Mouse (Mus musculus) erythroid progenitor cell, adult 5-6 weeks (primary cell): ENCODE data around the gene Slc8a3. TPM values are rescaled to one million over a fixed set of nuclear protein-coding genes. Genes with fewer than 3 reads are reported as not detected.

Experiments used
- ATAC-seq: replicated peaks from 2 replicates; pipeline ENCODE4 v1.8.0; 2016; ENCODE audit warnings: moderate number of reproducible peaks, mild to moderate bottlenecking, moderate TSS enrichment, inconsistent platforms; ENCODE audit not compliant: poor library complexity, low FRiP score, severe bottlenecking
- total RNA-seq, 2 experiments: library from RNA; stranded (forward) in 1 of 2; stranded (reverse) in 1 of 2; fragments of 150-400 nt in 1 of 2; fragments of 186-747, 209-891 nt in 1 of 2; gene quantifications; 2 replicates each; pipeline versions ENCODE4 v1.2.3 to v1.2.4; 2015 to 2017; ENCODE audit warnings: low replicate concordance in 2 of 2

Gene Slc8a3
- total RNA-seq, 2 experiments from 2014 or later: not detected

DNA sequence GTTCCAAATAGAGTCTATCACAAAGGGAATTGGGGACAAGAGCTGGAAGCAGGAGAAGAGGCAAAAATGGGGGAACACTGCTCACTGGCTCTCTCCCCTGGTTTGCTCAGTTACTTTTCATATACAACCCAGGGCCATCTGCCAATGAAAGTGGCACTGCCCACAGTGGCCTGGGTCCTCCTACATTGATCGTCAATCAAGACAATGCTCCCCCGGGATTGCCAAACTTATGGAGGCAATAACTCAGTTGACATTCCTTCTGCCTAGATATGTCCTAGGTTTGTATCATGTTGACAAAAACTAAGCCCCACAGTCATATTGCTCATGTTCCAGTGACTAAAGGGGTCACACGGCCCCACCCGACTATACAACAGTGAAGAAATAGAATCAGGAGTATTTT is 144.0 kb downstream of the Slc8a3 start:
- ATAC-seq: no peak

DNA sequence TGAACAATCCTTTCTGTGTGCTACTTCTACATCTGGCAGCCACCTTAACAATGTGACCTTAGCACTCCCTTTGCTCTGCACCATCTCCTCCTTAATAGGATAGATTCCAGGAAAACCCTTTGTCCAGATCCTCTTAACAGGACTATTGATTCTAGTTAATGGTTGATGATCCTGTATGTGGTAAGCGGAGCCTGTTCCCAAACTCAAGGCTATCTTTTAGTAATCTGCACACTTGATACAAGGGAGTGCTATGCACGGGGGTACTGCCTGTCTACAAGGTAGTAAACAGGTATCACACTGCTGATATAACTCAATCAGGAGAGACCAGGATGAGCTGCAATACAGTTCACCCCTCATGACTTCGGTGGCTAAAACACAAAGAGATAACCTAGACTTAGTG is 144.6 kb downstream of the Slc8a3 start:
- no peak for ATAC-seq

GRCm38 (mm10) chr12:81186668-81187067 is 146.3 kb downstream of the Slc8a3 start:
- no peak for ATAC-seq

DNA sequence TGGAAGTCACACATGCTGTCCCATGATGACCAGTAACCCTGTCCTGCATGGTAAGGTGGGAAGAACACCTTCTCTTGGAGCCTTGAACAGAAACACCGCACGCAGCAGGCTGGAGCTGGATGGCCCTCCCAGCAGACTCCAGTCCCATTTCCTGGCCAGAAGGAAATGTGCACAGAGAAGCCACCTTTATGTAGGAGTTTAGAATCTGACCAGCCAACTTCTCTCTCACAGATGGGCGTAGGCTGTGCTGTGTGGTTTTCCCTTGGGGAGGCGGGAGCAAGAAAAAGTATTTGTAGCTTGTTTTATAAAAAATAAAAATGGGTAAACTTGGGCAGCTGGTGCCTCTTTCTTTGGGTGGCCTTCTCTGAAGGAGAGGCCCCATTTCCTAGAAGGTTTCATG is 146.9 kb downstream of the Slc8a3 start:
- no peak for ATAC-seq

DNA sequence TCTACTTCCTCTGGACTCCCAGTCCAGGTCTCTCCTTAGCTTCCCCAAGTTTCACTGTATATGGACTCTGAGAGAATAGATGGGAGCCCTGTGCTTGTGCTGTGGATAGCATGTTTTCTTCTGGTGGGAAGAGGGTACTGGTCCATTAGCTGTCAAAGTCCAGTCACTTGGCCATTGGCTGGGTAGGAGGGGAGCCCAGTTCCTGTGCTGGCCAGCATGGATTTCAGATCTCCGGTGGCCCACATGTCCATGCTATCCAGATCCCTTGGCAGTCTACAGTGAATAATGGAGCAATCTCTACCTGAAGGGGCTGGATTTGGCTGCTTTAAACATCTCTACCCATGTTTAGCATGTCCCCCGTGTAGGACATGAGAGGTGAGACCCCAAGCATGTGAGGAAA is 148.0 kb downstream of the Slc8a3 start:
- ATAC-seq: no peak

- ATAC-seq: no peak
Measured at GRCm38 (mm10) chr12:81182073-81182472, 150.9 kb downstream of the Slc8a3 start.

GRCm38 (mm10) chr12:81175252-81175651 is 157.7 kb downstream of the Slc8a3 start:
- ATAC-seq: no peak

- no peak for ATAC-seq
Measured at GRCm38 (mm10) chr12:81173893-81174292, 159.1 kb downstream of the Slc8a3 start.

- ATAC-seq: no peak
Measured at GRCm38 (mm10) chr12:81173011-81173410, 160.0 kb downstream of the Slc8a3 start.

- ATAC-seq: no peak
Measured at GRCm38 (mm10) chr12:81170076-81170475, 162.9 kb downstream of the Slc8a3 start.

DNA sequence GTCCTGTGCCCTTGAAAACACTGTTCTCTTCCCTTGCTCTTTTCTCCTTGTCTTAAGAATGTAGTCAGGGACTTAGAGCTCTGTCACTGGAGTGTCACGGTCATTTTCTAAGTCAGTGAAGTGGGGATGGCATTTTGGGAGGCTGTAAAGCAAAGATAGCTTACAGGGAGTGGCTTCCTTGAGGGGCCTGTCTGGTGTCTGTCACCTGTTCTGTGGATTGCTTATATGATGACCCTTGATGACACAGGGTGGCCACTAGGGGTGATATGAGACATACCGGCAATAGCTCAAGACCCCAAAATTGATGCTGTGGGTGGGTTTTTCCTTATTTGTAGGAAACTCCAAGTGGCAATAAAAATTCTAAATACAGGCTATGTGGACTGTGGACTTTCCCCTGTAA is 164.5 kb downstream of the Slc8a3 start:
- no peak for ATAC-seq

GRCm38 (mm10) chr12:81168031-81168430 is 164.9 kb downstream of the Slc8a3 start:
- ATAC-seq: no peak

- no peak for ATAC-seq
Measured at GRCm38 (mm10) chr12:81167142-81167541, 165.8 kb downstream of the Slc8a3 start.

- no peak for ATAC-seq
Measured at GRCm38 (mm10) chr12:81166615-81167014, 166.4 kb downstream of the Slc8a3 start.

DNA sequence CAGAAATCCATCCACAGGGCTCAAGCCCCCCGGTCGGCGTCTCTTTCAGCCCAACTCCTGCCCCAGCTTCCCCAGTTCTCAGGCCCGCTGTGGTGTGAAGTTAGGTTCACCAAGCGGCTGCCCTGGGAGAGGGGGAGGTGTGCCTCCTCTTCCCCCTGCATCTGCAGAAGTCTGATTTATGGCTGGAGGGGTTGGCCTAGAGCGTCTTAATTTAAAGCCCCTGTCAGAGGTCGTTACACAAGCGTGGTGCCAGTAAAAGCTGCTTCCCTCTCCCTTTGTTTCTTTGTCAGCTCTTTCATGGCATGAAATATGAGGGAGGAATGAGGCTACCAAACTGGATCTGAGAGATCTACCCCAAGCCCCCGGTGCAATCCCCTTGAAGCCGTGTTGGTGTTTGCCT is 166.9 kb downstream of the Slc8a3 start:
- no peak for ATAC-seq

- ATAC-seq: no peak
Measured at GRCm38 (mm10) chr12:81163566-81163965, 169.4 kb downstream of the Slc8a3 start.

- no peak for ATAC-seq
Measured at GRCm38 (mm10) chr12:81163131-81163530, 169.8 kb downstream of the Slc8a3 start.

DNA sequence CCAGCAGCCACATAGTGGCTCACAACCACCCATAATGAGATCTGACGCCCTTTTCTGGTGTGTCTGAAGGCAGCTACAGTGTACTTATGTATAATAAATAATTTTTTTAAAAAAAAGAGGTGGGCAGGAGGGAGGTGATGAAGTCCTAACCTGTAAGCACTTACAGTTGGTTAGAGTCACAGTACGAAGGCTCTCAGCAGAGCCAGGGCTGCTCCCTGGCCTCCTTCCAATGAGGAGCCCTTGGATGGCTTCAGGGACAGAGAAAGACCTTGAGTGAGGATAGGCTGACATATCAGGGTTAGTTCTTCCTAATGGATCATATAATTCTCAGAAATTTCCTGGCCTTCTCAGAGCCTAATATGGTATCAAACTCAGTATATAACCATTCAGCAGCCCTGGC is 171.7 kb downstream of the Slc8a3 start:
- no peak for ATAC-seq

DNA sequence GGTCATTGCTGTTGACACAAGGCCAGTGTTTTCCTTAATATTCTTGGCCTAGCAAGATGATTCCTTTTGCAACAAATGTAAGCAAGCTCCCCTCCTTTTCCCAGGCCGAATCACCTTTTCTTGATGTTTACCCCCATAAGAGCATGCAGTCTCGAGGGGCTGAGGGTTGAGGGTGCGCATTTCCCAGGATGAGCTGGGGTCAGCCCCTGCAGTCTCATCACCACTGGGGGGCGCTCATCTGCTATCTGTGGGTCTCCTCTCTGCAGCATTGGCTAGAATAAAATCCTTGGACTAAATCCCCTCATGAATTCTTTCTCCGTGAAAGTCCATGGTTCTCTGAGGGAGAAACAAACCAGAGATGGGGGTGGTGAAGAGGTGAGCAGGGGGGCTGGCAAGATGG is 172.1 kb downstream of the Slc8a3 start:
- ATAC-seq: no peak

DNA sequence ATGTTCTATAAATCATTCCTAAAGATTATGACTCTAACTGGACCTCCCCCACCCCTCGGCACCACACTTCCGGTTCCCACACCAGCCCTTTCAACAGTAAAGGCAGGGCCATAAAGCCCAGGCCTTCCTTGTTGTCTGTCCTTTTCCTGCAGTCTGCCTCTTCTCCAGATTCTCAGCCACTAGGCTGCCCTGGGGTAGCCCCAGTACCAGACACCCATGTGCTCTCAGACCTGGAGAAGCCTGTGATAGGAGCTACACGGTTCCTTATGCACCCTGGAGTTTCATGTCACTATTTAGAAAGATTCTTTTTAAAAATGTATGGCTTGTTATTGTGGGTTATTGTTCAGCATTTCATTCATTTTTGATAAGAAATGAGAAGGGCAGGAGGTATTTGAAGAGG is 172.6 kb downstream of the Slc8a3 start:
- ATAC-seq: no peak

- no peak for ATAC-seq
Measured at GRCm38 (mm10) chr12:81159947-81160346, 173.0 kb downstream of the Slc8a3 start.

DNA sequence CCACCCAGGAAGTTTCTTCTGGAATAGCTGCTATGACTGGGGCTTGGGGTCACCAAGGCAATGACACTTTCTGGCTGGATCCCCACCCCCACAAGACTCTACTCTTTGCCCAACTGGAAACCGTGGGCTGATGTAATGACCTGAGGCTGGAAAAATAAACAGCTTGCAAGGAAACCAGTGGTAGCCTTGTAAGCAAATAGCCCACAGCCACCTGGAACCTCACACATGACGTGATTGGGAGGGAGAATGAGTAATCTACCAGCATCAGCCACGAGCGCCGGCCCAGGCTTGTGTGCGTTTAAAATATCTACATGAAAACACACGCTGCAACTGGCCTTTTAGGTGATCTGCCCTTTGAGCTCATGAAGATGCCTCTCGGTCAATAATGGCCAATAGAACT is 176.1 kb downstream of the Slc8a3 start:
- no peak for ATAC-seq

DNA sequence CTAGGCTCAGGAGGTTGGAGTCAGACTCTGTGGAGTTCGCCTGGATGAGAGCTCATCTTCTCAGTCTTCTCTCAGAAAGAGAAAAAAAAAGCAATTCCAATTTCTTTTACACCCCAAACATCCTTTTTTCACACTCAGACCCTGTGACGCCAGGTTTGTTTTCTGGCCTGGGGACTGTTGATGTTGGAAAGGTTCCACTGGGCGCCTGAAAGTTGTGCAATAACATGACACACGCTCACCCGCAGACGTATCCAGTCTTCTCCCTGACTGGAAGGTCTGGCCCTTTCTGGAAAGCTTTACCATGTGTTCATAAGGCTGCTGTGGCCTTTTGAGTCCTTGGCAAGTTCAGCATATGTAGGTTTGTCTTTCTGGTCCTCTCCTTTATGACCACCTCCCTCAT is 177.3 kb downstream of the Slc8a3 start:
- no peak for ATAC-seq
